Comparison of ENCODE assay signal across 10 mouse cellular contexts in the genomic region with DNA sequence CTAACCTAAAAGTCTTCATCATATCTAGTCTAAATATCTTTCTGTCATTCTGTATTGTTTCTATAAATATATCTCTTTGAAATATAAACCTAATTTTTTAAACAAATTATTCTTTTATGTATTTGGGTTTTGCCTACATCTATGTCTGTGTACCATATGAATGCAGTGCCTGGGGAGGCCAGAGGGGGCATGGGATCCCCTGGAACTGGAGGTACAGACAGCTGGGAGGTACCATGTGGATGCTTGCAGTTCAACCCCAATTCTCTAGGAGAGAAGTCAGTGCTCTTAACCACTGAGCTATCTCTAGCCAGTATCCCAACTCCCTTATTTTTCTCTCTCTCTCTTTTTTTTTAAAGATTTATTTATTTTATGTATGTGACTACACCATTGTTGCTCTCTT. TPM values are rescaled to one million over a fixed set of nuclear protein-coding genes. Genes with fewer than 3 reads are reported as not detected.
DNase-seq lines count a peak whose midpoint lies in the region; ATAC-seq lines count a peak whose summit lies in the region.
"Had no signal": no experiment of that assay in that cellular context is flagged by ENCODE, and none has a peak within 500 bp of the region (broad histone marks: within the 10 kb centered on the region; RNA-seq: fewer than 3 reads in every experiment).

No protein-coding gene starts in this region.

- ATAC-seq in megakaryocyte, adult 5-6 weeks (ENCODE audit: poor library complexity, severe bottlenecking) = peak; percentile 40; the same call in 1 of the 2 replicates
- ATAC-seq: forebrain, embryonic 13.5 days had no signal

- peak; percentile 6 for DNase-seq in lung, postnatal 36 days
- no peak for DNase-seq in lung, postnatal 14 days
- DNase-seq in NIH3T3 (ENCODE audit: low read depth) = peak; percentile 47
- DNase-seq in thymus, postnatal 4 days = peak; percentile 60
- DNase-seq in cerebellum, adult 8-10 months = no peak
- DNase-seq in left cerebral cortex, postnatal 25 days (ENCODE audit: low spot score in 2 of 2) = no peak
- DNase-seq: gastrocnemius, postnatal 36 days; midbrain, embryonic 14.5 days had no signal

- intact Hi-C loops in left cerebral cortex, postnatal 25 days (cut with DNase I) = no loop called here

RNA-seq across cellular contexts. Expression of gene Lats1, which starts 14.3 kb away (rescaled TPM):
- total RNA-seq in megakaryocyte, adult 5-6 weeks (2015) = 20.1 and 20.2 TPM in 2 replicates
- 12.6 and 16.4 TPM in 2 replicates for total RNA-seq in megakaryocyte, adult 5-6 weeks (2017)
- 10 to 100 TPM; 33.7 to 33.9 TPM for total RNA-seq in left cerebral cortex, postnatal 25 days (2021)

RNA-seq across cellular contexts. Expression of gene Pcmt1, which starts 14.3 kb away (rescaled TPM):
- total RNA-seq in megakaryocyte, adult 5-6 weeks (2015) = 73.3 and 73.6 TPM in 2 replicates
- total RNA-seq in megakaryocyte, adult 5-6 weeks (2017) = 49.9 and 66.4 TPM in 2 replicates
- total RNA-seq in left cerebral cortex, postnatal 25 days (2021) = 100 to 1,000 TPM; 174 to 185 TPM

RNA-seq across cellular contexts. Expression of gene Nup43, which starts 28.0 kb away (rescaled TPM):
- 12.3 and 20.3 TPM in 2 replicates for total RNA-seq in megakaryocyte, adult 5-6 weeks (2015)
- 9.9 and 10.1 TPM in 2 replicates for total RNA-seq in megakaryocyte, adult 5-6 weeks (2017)
- 1 to 10 TPM; 4.1 to 4.2 TPM for total RNA-seq in left cerebral cortex, postnatal 25 days (2021)

RNA-seq across cellular contexts. Expression of gene Katna1, which starts 30.5 kb away (rescaled TPM):
- 68.2 and 90.5 TPM in 2 replicates for total RNA-seq in megakaryocyte, adult 5-6 weeks (2015)
- total RNA-seq in megakaryocyte, adult 5-6 weeks (2017) = 48.8 and 59.5 TPM in 2 replicates
- total RNA-seq in left cerebral cortex, postnatal 25 days (2021) = 10 to 100 TPM; 15.6 to 16.3 TPM

Comparison
In these comparisons a context has a peak if more than half of its experiments do, and no peak if none do; other contexts are left out.
1. DNase-seq: peak in lung, postnatal 36 days (single experiment), NIH3T3 (single experiment) and thymus, postnatal 4 days (single experiment); none in lung, postnatal 14 days (single experiment), cerebellum, adult 8-10 months (single experiment) and left cerebral cortex, postnatal 25 days (0 of 2).